Comparison of ENCODE assay signal across 11 mouse cellular contexts in the genomic region with DNA sequence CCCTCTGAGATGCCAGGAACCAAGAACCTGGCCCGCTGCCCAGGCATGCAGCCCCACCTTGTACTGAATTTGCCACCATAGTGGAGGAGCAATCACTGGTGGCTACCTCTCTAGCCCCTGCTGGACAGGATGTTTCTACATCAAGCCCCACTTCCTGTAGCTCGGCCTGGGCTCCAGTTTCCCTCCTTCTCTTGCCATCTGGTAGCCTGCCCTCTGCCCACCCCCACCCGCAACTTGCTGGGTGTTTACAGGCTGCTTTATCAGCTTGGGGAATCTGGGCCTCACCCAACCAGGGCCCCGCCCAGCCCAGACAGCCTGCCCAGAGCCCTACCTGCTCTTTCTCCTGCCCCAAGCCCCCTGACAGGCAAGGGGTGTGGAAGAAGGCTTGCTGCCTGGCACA. TPM values are rescaled to one million over a fixed set of nuclear protein-coding genes. Genes with fewer than 3 reads are reported as not detected.
DNase-seq lines count a peak whose midpoint lies in the region; ATAC-seq and TF ChIP-seq lines count a peak whose summit lies in the region.
"Had no signal": no experiment of that assay in that cellular context is flagged by ENCODE, and none has a peak within 500 bp of the region (broad histone marks: within the 10 kb centered on the region; RNA-seq: fewer than 3 reads in every experiment).

No protein-coding gene starts in this region.

- H3K9me3 ChIP-seq in heart, embryonic 15.5 days (replicated peaks) = no peaks in the 10 kb centered on the region
- H3K9me3 ChIP-seq: embryonic facial prominence, embryonic 12.5 days; limb, embryonic 15.5 days had no signal

- H3K4me3 ChIP-seq in heart, embryonic 15.5 days = no peak overlapping the region
- no peak overlapping the region for H3K4me3 ChIP-seq in left cerebral cortex, adult 2 months
- H3K4me3 ChIP-seq: embryonic facial prominence, embryonic 12.5 days; limb, embryonic 15.5 days had no signal

- intact Hi-C loops in left cerebral cortex, adult 2 months (cut with DNase I) = no loop called here

- 0 out of 2 replicates have a peak, but pooled peaks have one; percentile 30 for ATAC-seq in heart, embryonic 15.5 days (replicated peaks; ENCODE audit: insufficient number of reproducible peaks, insufficient read depth, low FRiP score, low read depth)
- ATAC-seq in granulocyte monocyte progenitor cell, adult 5-6 weeks (replicated peaks; ENCODE audit: poor library complexity, severe bottlenecking) = peak; percentile 92
- ATAC-seq: hindbrain, embryonic 16.5 days had no signal

- no peaks in the 10 kb centered on the region for H3K27me3 ChIP-seq in heart, embryonic 15.5 days
- H3K27me3 ChIP-seq: embryonic facial prominence, embryonic 12.5 days; limb, embryonic 15.5 days had no signal

- WGBS in heart, embryonic 15.5 days = 54% methylated on average over 4 of the region's 4 CpGs

- no peak overlapping the region for H3K27ac ChIP-seq in heart, embryonic 15.5 days
- H3K27ac ChIP-seq in left cerebral cortex, adult 2 months = no peak overlapping the region
- H3K27ac ChIP-seq: embryonic facial prominence, embryonic 12.5 days; limb, embryonic 15.5 days had no signal

- H3K4me1 ChIP-seq in heart, embryonic 15.5 days (replicated peaks) = peaks cover 20% of the 10 kb centered on the region
- H3K4me1 ChIP-seq: embryonic facial prominence, embryonic 12.5 days had no signal

- no peak for DNase-seq in heart, adult 8-10 months (ENCODE audit: low spot score)
- DNase-seq in 416B (ENCODE audit: low read depth) = peak; percentile 88
- DNase-seq in lung, postnatal 10 days = peak; percentile 64
- DNase-seq in left cerebral cortex, adult 2 months (ENCODE audit: extremely low spot score in 1 of 2, low spot score in 2 of 2) = no peak
- no peak for DNase-seq in right cerebral cortex, postnatal 10 days (ENCODE audit: low spot score in 2 of 2)
- no peak for DNase-seq in right cerebral cortex, adult 18-20 months

- no peak overlapping the region for H3K4me2 ChIP-seq in heart, embryonic 15.5 days
- H3K4me2 ChIP-seq: embryonic facial prominence, embryonic 12.5 days; limb, embryonic 15.5 days had no signal

- TF ChIP-seq CTCF in left cerebral cortex, adult 2 months (IDR thresholded peaks at IDR 0.05) = no peak

- H3K9ac ChIP-seq in heart, embryonic 15.5 days = no peak overlapping the region
- H3K9ac ChIP-seq: embryonic facial prominence, embryonic 12.5 days; limb, embryonic 15.5 days had no signal

- H3K36me3 ChIP-seq in heart, embryonic 15.5 days = no peaks in the 10 kb centered on the region
- H3K36me3 ChIP-seq: embryonic facial prominence, embryonic 12.5 days; limb, embryonic 15.5 days had no signal

RNA-seq across cellular contexts. Expression of a gene that starts 23.9 kb away (rescaled TPM):
- 8.4 and 11.2 TPM in 2 replicates for polyA plus RNA-seq in heart, embryonic 15.5 days (2015; fragmentation: Nextera tagmentation; extraction: Ambion mirVana)
- 1 to 10 TPM; 3.4 to 6.1 (median 4.2) TPM for total RNA-seq in heart, adult 8-10 months (2022)
- 45.1 and 47.2 TPM in 2 replicates for total RNA-seq in granulocyte monocyte progenitor cell, adult 5-6 weeks (2014; fragmentation: Nextera tagmentation)
- total RNA-seq in granulocyte monocyte progenitor cell, adult 5-6 weeks (2017) = 12.7 and 13.8 TPM in 2 replicates
- total RNA-seq in left cerebral cortex, adult 2 months (2021) = under 1 TPM; 0.63 to 0.84 TPM

Comparison
In these comparisons a context has a peak if more than half of its experiments do, and no peak if none do; other contexts are left out.
1. DNase-seq: peak in 416B (single experiment) and lung, postnatal 10 days (single experiment); none in heart, adult 8-10 months (single experiment), left cerebral cortex, adult 2 months (0 of 2), right cerebral cortex, postnatal 10 days (0 of 2) and right cerebral cortex, adult 18-20 months (single experiment).